Mouse (Mus musculus) kidney, embryonic 15.5 days (tissue): ENCODE measurements around the gene Tesk1. TPM values are rescaled to one million over a fixed set of nuclear protein-coding genes. Genes with fewer than 3 reads are reported as not detected.

Source experiments
- ATAC-seq: fragments of 200-750 bp; cut with Nextera tagmentation; replicated peaks from 2 replicates; pipeline ENCODE4 v1.8.0; 2017; ENCODE audit warnings: moderate TSS enrichment; ENCODE audit not compliant: low FRiP score
- H3K27ac ChIP-seq: fragments of 300-500 bp; sonication (generic); 2 replicates; pipeline ENCODE4 v1.5.1; 2015; ENCODE audit warnings: mild to moderate bottlenecking, inconsistent platforms
- H3K27me3 ChIP-seq: fragments of 300-500 bp; sonication (generic); 2 replicates; pipeline ENCODE4 v1.6.1; 2015; ENCODE audit warnings: inconsistent platforms
- H3K36me3 ChIP-seq: fragments of 300-500 bp; sonication (generic); 2 replicates; pipeline ENCODE4 v1.6.1; 2015; ENCODE audit warnings: inconsistent platforms
- H3K4me1 ChIP-seq: fragments of 300-500 bp; sonication (generic); 2 replicates; pipeline ENCODE4 v1.6.1; 2015; ENCODE audit warnings: inconsistent platforms
- H3K4me2 ChIP-seq: fragments of 300-500 bp; sonication (generic); 2 replicates; pipeline ENCODE4 v1.6.1; 2015; ENCODE audit warnings: moderate library complexity, mild to moderate bottlenecking, inconsistent platforms
- H3K4me3 ChIP-seq: fragments of 300-500 bp; sonication (generic); replicated peaks from 2 replicates; pipeline ENCODE4 v1.5.1; 2015; ENCODE audit warnings: mild to moderate bottlenecking, inconsistent platforms
- H3K9ac ChIP-seq: fragments of 300-500 bp; sonication (generic); 2 replicates; pipeline ENCODE4 v1.6.1; 2015; ENCODE audit warnings: mild to moderate bottlenecking, inconsistent platforms
- H3K9me3 ChIP-seq: fragments of 300-500 bp; sonication (generic); replicated peaks from 2 replicates; pipeline ENCODE4 v1.6.1; 2016; ENCODE audit warnings: inconsistent platforms
- WGBS: fragments of 180-500 bp; shearing (Covaris S2); methylation state at CpG from one replicate; pipeline ENCODE4 v1.1.7; 2015; ENCODE audit warnings: mixed read lengths; 5-methylcytosine and 5-hydroxymethylcytosine counted together
- polyA plus RNA-seq: library from polyadenylated mRNA; unstranded; fragments of >200 nt; fragmentation: Nextera tagmentation; extraction: Ambion mirVana; gene quantifications from 2 replicates; pipeline ENCODE4 v1.2.1, GENCODE M21; 2015

The Tesk1 gene
- polyA plus RNA-seq, 1 experiment from 2014 or later: 7.4 TPM

- Histone ChIP-seq H3K27ac (no peak overlapping the region), H3K4me1 (peaks cover 10% of the 10 kb centered on the region)
- ATAC-seq: no peak
Observed at GRCm38 (mm10) chr4:43489611-43490010, 47.9 kb downstream of the Tesk1 start.

GRCm38 (mm10) chr4:43490801-43491200 is 49.1 kb downstream of the Tesk1 start:
- no peak for ATAC-seq
- H3K27ac ChIP-seq: no peak overlapping the region
- no peak overlapping the region for H3K4me3 ChIP-seq
- WGBS: 90% methylated on average over 5 of the region's 5 CpGs
- peaks cover 16% of the 10 kb centered on the region for H3K4me1 ChIP-seq
- H3K36me3 ChIP-seq: peaks cover 2% of the 10 kb centered on the region
- H3K4me2 ChIP-seq: no peak overlapping the region
- H3K27me3 ChIP-seq: no peaks in the 10 kb centered on the region
- H3K9me3 ChIP-seq: no peaks in the 10 kb centered on the region
- no peak overlapping the region for H3K9ac ChIP-seq

More at GRCm38 (mm10) chr4:43489611-43490010, 47.9 kb downstream of the Tesk1 start:
- WGBS: 90% methylated on average over 3 of the region's 3 CpGs
- H3K4me3 ChIP-seq: no peak overlapping the region
- no peaks in the 10 kb centered on the region for H3K27me3 ChIP-seq
- H3K9me3 ChIP-seq: no peaks in the 10 kb centered on the region
- H3K4me2 ChIP-seq: no peak overlapping the region
- H3K36me3 ChIP-seq: no peaks in the 10 kb centered on the region
- H3K9ac ChIP-seq: no peak overlapping the region

GRCm38 (mm10) chr4:43492101-43492820 is 50.5 kb downstream of the Tesk1 start:
- H3K9me3 ChIP-seq: no peaks in the 10 kb centered on the region
- no peak overlapping the region for H3K9ac ChIP-seq
- peak overlapping the region; percentile 92 for H3K27ac ChIP-seq
- H3K36me3 ChIP-seq: peaks cover 16% of the 10 kb centered on the region
- 43% methylated on average over 12 of the region's 12 CpGs for WGBS
- H3K4me3 ChIP-seq: peak overlapping the region; percentile 79
- peak overlapping the region; percentile 70 for H3K4me2 ChIP-seq
- peaks cover 23% of the 10 kb centered on the region for H3K4me1 ChIP-seq
- ATAC-seq: no peak
- no peaks in the 10 kb centered on the region for H3K27me3 ChIP-seq

- Histone ChIP-seq H3K4me1 (peaks cover 28% of the 10 kb centered on the region), H3K4me2 (peak within 1 kb of the TSS; percentile 70), H3K36me3 (peaks cover 20% of the 10 kb centered on the region), H3K4me3 (peak within 1 kb of the TSS; percentile 79), H3K27ac (peak within 1 kb of the TSS; percentile 92), H3K27me3 (no peaks in the 10 kb centered on the region), H3K9ac (peak within 1 kb of the TSS; percentile 78), H3K9me3 (no peaks in the 10 kb centered on the region)
- peak; percentile 98 for ATAC-seq
- under 1% methylated on average over 25 of the region's 25 CpGs for WGBS
Observed at GRCm38 (mm10) chr4:43492821-43493185, 51.1 kb downstream of the Tesk1 start, which contains the start of gene Ccdc107. Ccdc107 (plus strand) TSS chr4:43492900.

GRCm38 (mm10) chr4:43493186-43493845 is 51.6 kb downstream of the Tesk1 start:
- Histone ChIP-seq H3K9ac (peak overlapping the region; percentile 78), H3K27me3 (no peaks in the 10 kb centered on the region), H3K27ac (peak overlapping the region; percentile 92), H3K36me3 (peaks cover 21% of the 10 kb centered on the region), H3K9me3 (no peaks in the 10 kb centered on the region), H3K4me3 (peak overlapping the region; percentile 79), H3K4me2 (peak overlapping the region; percentile 70), H3K4me1 (peaks cover 34% of the 10 kb centered on the region)
- under 1% methylated on average over 47 of the region's 47 CpGs for WGBS
- peak; percentile 89 for ATAC-seq

- no peak for ATAC-seq
- peak overlapping the region; percentile 70 for H3K4me2 ChIP-seq
- peak overlapping the region; percentile 78 for H3K9ac ChIP-seq
- peak overlapping the region; percentile 92 for H3K27ac ChIP-seq
- H3K9me3 ChIP-seq: no peaks in the 10 kb centered on the region
- peaks cover 39% of the 10 kb centered on the region for H3K4me1 ChIP-seq
- peak overlapping the region; percentile 79 for H3K4me3 ChIP-seq
- H3K36me3 ChIP-seq: peaks cover 21% of the 10 kb centered on the region
- H3K27me3 ChIP-seq: no peaks in the 10 kb centered on the region
- 1% methylated on average over 9 of the region's 9 CpGs for WGBS
Observed at GRCm38 (mm10) chr4:43493846-43494240, 52.1 kb downstream of the Tesk1 start.

- Histone ChIP-seq H3K4me1 (peaks cover 50% of the 10 kb centered on the region), H3K4me2 (no peak overlapping the region), H3K9ac (no peak overlapping the region), H3K36me3 (peaks cover 21% of the 10 kb centered on the region), H3K4me3 (no peak overlapping the region), H3K27ac (no peak overlapping the region), H3K9me3 (no peaks in the 10 kb centered on the region), H3K27me3 (no peaks in the 10 kb centered on the region)
- ATAC-seq: no peak
- WGBS: 48% methylated on average over 6 of the region's 6 CpGs
Observed at GRCm38 (mm10) chr4:43496587-43496986, 54.8 kb downstream of the Tesk1 start.

GRCm38 (mm10) chr4:43497405-43497804 is 55.7 kb downstream of the Tesk1 start:
- no peak overlapping the region for H3K4me3 ChIP-seq
- H3K27ac ChIP-seq: no peak overlapping the region
- H3K4me1 ChIP-seq: peaks cover 50% of the 10 kb centered on the region
- 84% methylated on average over 8 of the region's 8 CpGs for WGBS
- H3K9ac ChIP-seq: no peak overlapping the region
- no peaks in the 10 kb centered on the region for H3K9me3 ChIP-seq
- no peak for ATAC-seq
- H3K4me2 ChIP-seq: peak overlapping the region; percentile 84; the same call in 1 of the 2 replicates
- H3K36me3 ChIP-seq: peaks cover 21% of the 10 kb centered on the region
- H3K27me3 ChIP-seq: no peaks in the 10 kb centered on the region

Other genes with a start within 250 kb of the Tesk1 start
- 0.27 and 0.50 TPM in 2 replicates for gene Atp8b5, start 174.8 kb upstream of the Tesk1 start, polyA plus RNA-seq
- 11.7 and 14.1 TPM in 2 replicates for gene Rusc2, start 60.0 kb upstream of the Tesk1 start, polyA plus RNA-seq
- 0.27 and 0.44 TPM in 2 replicates for gene Fam166b, start 12.8 kb upstream of the Tesk1 start, polyA plus RNA-seq
- gene Cd72, start 12.7 kb downstream of the Tesk1 start, polyA plus RNA-seq: 3.0 and 4.3 TPM in 2 replicates
- gene Sit1, start 41.8 kb downstream of the Tesk1 start, polyA plus RNA-seq: not detected in 2 replicates
- 69.5 and 72.2 TPM in 2 replicates for gene Ccdc107, start 51.0 kb downstream of the Tesk1 start, polyA plus RNA-seq
- 40.8 and 45.3 TPM in 2 replicates for gene Arhgef39, start 57.8 kb downstream of the Tesk1 start, polyA plus RNA-seq
- gene Car9, start 65.0 kb downstream of the Tesk1 start, polyA plus RNA-seq: 1.7 and 2.1 TPM in 2 replicates
- gene Tpm2, start 81.8 kb downstream of the Tesk1 start, polyA plus RNA-seq: 248 and 303 TPM in 2 replicates
- 61.6 and 66.4 TPM in 2 replicates for gene Creb3, start 120.4 kb downstream of the Tesk1 start, polyA plus RNA-seq
- 71.8 and 81.0 TPM in 2 replicates for gene Tln1, start 120.8 kb downstream of the Tesk1 start, polyA plus RNA-seq
- 29.3 and 30.7 TPM in 2 replicates for gene Rgp1, start 136.8 kb downstream of the Tesk1 start, polyA plus RNA-seq
- gene Gba2, start 136.9 kb downstream of the Tesk1 start, polyA plus RNA-seq: 20.4 and 22.7 TPM in 2 replicates
- gene Msmp, start 142.6 kb downstream of the Tesk1 start, polyA plus RNA-seq: 1.3 and 2.6 TPM in 2 replicates
- gene Npr2, start 190.0 kb downstream of the Tesk1 start, polyA plus RNA-seq: 8.0 and 10.2 TPM in 2 replicates
- gene Spag8, start 211.7 kb downstream of the Tesk1 start, polyA plus RNA-seq: 1.4 and 1.7 TPM in 2 replicates
- 115 and 129 TPM in 2 replicates for gene Hint2, start 214.5 kb downstream of the Tesk1 start, polyA plus RNA-seq
- gene Tmem8b, start 227.0 kb downstream of the Tesk1 start, polyA plus RNA-seq: 2.7 and 3.6 TPM in 2 replicates
- gene Fam221b, start 227.2 kb downstream of the Tesk1 start, polyA plus RNA-seq: 2.7 and 3.3 TPM in 2 replicates